Mouse (Mus musculus) liver, embryonic 16.5 days (tissue): ENCODE results near the gene Gm11020. TPM values are rescaled to one million over a fixed set of nuclear protein-coding genes. Genes with fewer than 3 reads are reported as not detected.

Source experiments
- ATAC-seq: fragments of 200-750 bp; cut with Nextera tagmentation; 2 replicates; pipeline ENCODE4 v1.8.0; 2017; ENCODE audit warnings: low read depth, mild to moderate bottlenecking, moderate number of reproducible peaks, moderate library complexity
- H3K27ac ChIP-seq: fragments of 300-500 bp; sonication (generic); 2 replicates; pipeline ENCODE4 v1.5.1; 2014; ENCODE audit warnings: mild to moderate bottlenecking, low read length
- H3K27me3 ChIP-seq: fragments of 300-500 bp; sonication (generic); 2 replicates; pipeline ENCODE4 v1.6.1; 2014; ENCODE audit warnings: low read depth, low read length, mixed read lengths; ENCODE audit not compliant: control insufficient read depth, insufficient read depth
- H3K36me3 ChIP-seq: fragments of 300-500 bp; sonication (generic); 2 replicates; pipeline ENCODE4 v1.6.1; 2014; ENCODE audit warnings: mild to moderate bottlenecking; ENCODE audit not compliant: control insufficient read depth, insufficient read depth
- H3K4me1 ChIP-seq: fragments of 300-500 bp; sonication (generic); 2 replicates; pipeline ENCODE4 v1.6.1; 2014; ENCODE audit warnings: low read depth, low read length, mixed read lengths; ENCODE audit not compliant: control insufficient read depth
- H3K4me2 ChIP-seq: fragments of 300-500 bp; sonication (generic); 2 replicates; pipeline ENCODE4 v1.6.1; 2014; ENCODE audit warnings: low read depth, low read length, mixed read lengths
- H3K4me3 ChIP-seq: fragments of 300-500 bp; sonication (generic); 2 replicates; pipeline ENCODE4 v1.5.1; 2014; ENCODE audit warnings: low read depth, mild to moderate bottlenecking, low read length
- H3K9ac ChIP-seq: fragments of 300-500 bp; sonication (generic); 2 replicates; pipeline ENCODE4 v1.6.1; 2014; ENCODE audit warnings: low read depth, low read length
- H3K9me3 ChIP-seq: fragments of 300-500 bp; sonication (generic); replicated peaks from 2 replicates; pipeline ENCODE4 v1.6.1; 2016; ENCODE audit warnings: low read length; ENCODE audit not compliant: control insufficient read depth
- WGBS: fragments of 180-500 bp; shearing (Covaris S2); extraction: QIAGEN DNeasy Blood & Tissue Kit; methylation state at CpG from one replicate; pipeline ENCODE4 v1.1.7; 2014; ENCODE audit not compliant: insufficient replicate concordance; 5-methylcytosine and 5-hydroxymethylcytosine counted together
- polyA plus RNA-seq: library from polyadenylated mRNA; unstranded; fragments of >200 nt; fragmentation: Nextera tagmentation; extraction: Ambion mirVana; gene quantifications from 2 replicates; pipeline ENCODE4 v1.2.1, GENCODE M21; 2015

The Gm11020 gene
- polyA plus RNA-seq, 1 experiment from 2014 or later: not detected

- no peak overlapping the region for H3K4me3 ChIP-seq
- H3K27ac ChIP-seq: no peak overlapping the region
- ATAC-seq: no peak
- no peaks in the 10 kb centered on the region for H3K27me3 ChIP-seq
- no peaks in the 10 kb centered on the region for H3K36me3 ChIP-seq
- H3K9me3 ChIP-seq: no peaks in the 10 kb centered on the region
- WGBS: 67% methylated on average over 6 of the region's 6 CpGs
- no peak overlapping the region for H3K9ac ChIP-seq
- H3K4me1 ChIP-seq: no peaks in the 10 kb centered on the region; the same call in 1 of the 2 replicates
- no peak overlapping the region for H3K4me2 ChIP-seq
Measured at GRCm38 (mm10) chr8:104371121-104371520, 49.8 kb downstream of the Gm11020 start.

Other genes starting within 250 kb of the Gm11020 start
- 8.7 and 10.2 TPM in 2 replicates for gene Cdh5, start 219.9 kb upstream of the Gm11020 start, polyA plus RNA-seq
- gene Bean1, start 151.1 kb upstream of the Gm11020 start, polyA plus RNA-seq: 0.05 TPM in 1 of 2 replicates, not detected in the other
- 5.9 and 6.3 TPM in 2 replicates for gene Tk2, start 73.0 kb upstream of the Gm11020 start, polyA plus RNA-seq
- 16.4 and 16.7 TPM in 2 replicates for gene Cklf, start 70.7 kb upstream of the Gm11020 start, polyA plus RNA-seq
- gene Cmtm2a, start 28.4 kb upstream of the Gm11020 start, polyA plus RNA-seq: not detected in 2 replicates
- not detected in 2 replicates for gene Gm45711, start 11.5 kb upstream of the Gm11020 start, polyA plus RNA-seq
- not detected in 2 replicates for gene Cmtm1, start 11.4 kb upstream of the Gm11020 start, polyA plus RNA-seq
- gene Cmtm2b, start 663 bp downstream of the Gm11020 start, polyA plus RNA-seq: not detected in 2 replicates
- 17.6 and 18.9 TPM in 2 replicates for gene Cmtm3, start 17.8 kb downstream of the Gm11020 start, polyA plus RNA-seq
- gene Cmtm4, start 74.2 kb downstream of the Gm11020 start, polyA plus RNA-seq: 0.41 and 0.45 TPM in 2 replicates
- 11.3 and 11.8 TPM in 2 replicates for gene Dync1li2, start 121.5 kb downstream of the Gm11020 start, polyA plus RNA-seq
- gene Terb1, start 188.3 kb downstream of the Gm11020 start, polyA plus RNA-seq: 0.02 and 0.08 TPM in 2 replicates
- gene Nae1, start 213.1 kb downstream of the Gm11020 start, polyA plus RNA-seq: 23.0 and 28.5 TPM in 2 replicates
- gene Car7, start 213.1 kb downstream of the Gm11020 start, polyA plus RNA-seq: 2.0 and 3.4 TPM in 2 replicates